Mouse (Mus musculus) MEL (cell line): ENCODE results near the gene Cdk14. TPM values are rescaled to one million over a fixed set of nuclear protein-coding genes. Genes with fewer than 3 reads are reported as not detected.

Experiments used
- DNase-seq: peaks from one replicate; pipeline ENCODE4 v3.0.0; 2011; ENCODE audit warnings: low read depth, low spot score
- H3K27ac ChIP-seq: 2 replicates; pipeline ENCODE4 v1.5.1; 2012; ENCODE audit warnings: low read depth, mild to moderate bottlenecking, control low read depth, low read length, moderate library complexity; ENCODE audit not compliant: control insufficient read depth
- H3K27me3 ChIP-seq, 2 experiments: fragments of 150-350 bp in 1 of 2; sonication (generic) in 1 of 2; 2 replicates each; pipeline ENCODE4 v1.6.1; 2012; ENCODE audit warnings: low read length in 2 of 2, mild to moderate bottlenecking in 2 of 2, improper control_type of control experiment in 1 of 2, moderate library complexity in 1 of 2; ENCODE audit not compliant: insufficient read depth in 2 of 2, control insufficient read depth in 1 of 2
- H3K36me3 ChIP-seq, 2 experiments: 2 replicates each; pipeline ENCODE4 v1.6.1; 2012 to 2014; ENCODE audit warnings: low read length in 2 of 2, improper control_type of control experiment in 1 of 2, inconsistent platforms in 1 of 2, mild to moderate bottlenecking in 1 of 2; ENCODE audit not compliant: insufficient read depth in 2 of 2, control insufficient read depth in 1 of 2
- H3K4me1 ChIP-seq, 2 experiments: fragments of 150-350 bp in 1 of 2; sonication (generic) in 1 of 2; 2 replicates each; pipeline ENCODE4 v1.6.1; 2012; ENCODE audit warnings: low read length in 2 of 2, improper control_type of control experiment in 1 of 2, mild to moderate bottlenecking in 1 of 2; ENCODE audit not compliant: insufficient read depth in 2 of 2, control insufficient read depth in 1 of 2
- H3K4me3 ChIP-seq, 2 experiments: fragments of 150-350 bp in 1 of 2; sonication (generic) in 1 of 2; 2 replicates each; pipeline ENCODE4 v1.5.1; 2012; ENCODE audit warnings: low read depth in 2 of 2, low read length in 2 of 2, mild to moderate bottlenecking in 2 of 2, moderate library complexity in 2 of 2, control low read depth in 1 of 2, improper control_type of control experiment in 1 of 2; ENCODE audit not compliant: control insufficient read depth in 1 of 2, insufficient read depth in 1 of 2
- H3K79me2 ChIP-seq: 2 replicates; pipeline ENCODE4 v1.6.1; 2012; ENCODE audit warnings: mild to moderate bottlenecking, low read length, moderate library complexity; ENCODE audit not compliant: control insufficient read depth, poor library complexity, insufficient read depth
- H3K9ac ChIP-seq: 2 replicates; pipeline ENCODE4 v1.6.1; 2012; ENCODE audit warnings: low read depth, mild to moderate bottlenecking, control low read depth, low read length, moderate library complexity; ENCODE audit not compliant: control insufficient read depth, poor library complexity, severe bottlenecking
- H3K9me3 ChIP-seq: fragments of 150-350 bp; sonication (generic); replicated peaks from 2 replicates; pipeline ENCODE4 v1.6.1; 2012; ENCODE audit warnings: mild to moderate bottlenecking, low read length, improper control_type of control experiment, moderate library complexity; ENCODE audit not compliant: insufficient read depth
- BHLHE40 ChIP-seq: IDR thresholded peaks from 2 replicates; pipeline ENCODE4 v1.6.1; 2012; ENCODE audit warnings: low read depth, mild to moderate bottlenecking, inconsistent platforms, low read length, improper control_type of control experiment, borderline replicate concordance
- CTCF ChIP-seq, 3 experiments: IDR thresholded peaks in 2 of 3; conservative IDR thresholded peaks in 1 of 3; 2 replicates each; pipeline ENCODE4 v1.5.1; 2011 to 2012; ENCODE audit warnings: low read length in 3 of 3, low read depth in 2 of 3, mild to moderate bottlenecking in 2 of 3, improper control_type of control experiment in 1 of 3, inconsistent platforms in 1 of 3, mixed read lengths in 1 of 3, moderate library complexity in 1 of 3; ENCODE audit not compliant: control insufficient read depth in 1 of 3, insufficient read depth in 1 of 3, poor library complexity in 1 of 3, severe bottlenecking in 1 of 3
- JUND ChIP-seq: IDR thresholded peaks from 2 replicates; pipeline ENCODE4 v1.6.1; 2011; ENCODE audit warnings: low read depth, mild to moderate bottlenecking, improper control_type of control experiment, low read length
- KAT2A ChIP-seq: conservative IDR thresholded peaks from 2 replicates; pipeline ENCODE4 v1.6.1; 2012; ENCODE audit warnings: low read depth, low read length, improper control_type of control experiment, inconsistent platforms
- MAFK ChIP-seq: IDR thresholded peaks from 2 replicates; pipeline ENCODE4 v1.6.1; 2011; ENCODE audit warnings: low read depth, mild to moderate bottlenecking, low read length, improper control_type of control experiment, borderline replicate concordance
- NRF1 ChIP-seq: IDR thresholded peaks from 2 replicates; pipeline ENCODE4 v1.6.1; 2014; ENCODE audit warnings: low read depth, mild to moderate bottlenecking, inconsistent platforms, low read length, improper control_type of control experiment, moderate library complexity; ENCODE audit not compliant: poor library complexity, insufficient read depth, severe bottlenecking
- POLR2AphosphoS2 ChIP-seq: IDR thresholded peaks from 2 replicates; pipeline ENCODE4 v1.6.1; 2011; ENCODE audit warnings: low read length, improper control_type of control experiment
- POLR2AphosphoS5 ChIP-seq: IDR thresholded peaks from 2 replicates; pipeline ENCODE4 v1.6.1; 2012; ENCODE audit warnings: low read depth, borderline replicate concordance, mild to moderate bottlenecking, inconsistent platforms, low read length, moderate library complexity, mixed read lengths
- TAL1 ChIP-seq: IDR thresholded peaks from 2 replicates; pipeline ENCODE4 v1.6.1; 2012; ENCODE audit warnings: mild to moderate bottlenecking, inconsistent platforms, low read length, moderate library complexity, mixed read lengths
- USF1 ChIP-seq: IDR thresholded peaks from 2 replicates; pipeline ENCODE4 v1.6.1; 2014; ENCODE audit warnings: low read depth, mild to moderate bottlenecking, inconsistent platforms, low read length, improper control_type of control experiment, moderate library complexity
- ZC3H11A ChIP-seq: IDR thresholded peaks from 2 replicates; pipeline ENCODE4 v1.6.1; 2012; ENCODE audit warnings: low read depth, mild to moderate bottlenecking, inconsistent platforms, low read length, improper control_type of control experiment
- polyA plus RNA-seq, 2 experiments: library from polyadenylated mRNA; stranded (reverse) in 1 of 2; unstranded in 1 of 2; fragments of >175 nt in 1 of 2; fragments of >200 nt in 1 of 2; gene quantifications; 2 replicates each; pipeline versions ENCODE4 v1.2.1 to v1.2.4; 2012; ENCODE audit warnings: low replicate concordance in 2 of 2, low read depth in 1 of 2; ENCODE audit not compliant: insufficient read length in 2 of 2, insufficient read depth in 1 of 2, missing spikeins in 1 of 2
- total RNA-seq: library from RNA; depleted of rRNA; stranded (reverse); fragments of 300-350 nt; gene quantifications from 2 replicates; pipeline ENCODE4 v1.2.3, GENCODE M21; 2012

Gene Cdk14
- total and polyA plus RNA-seq, 3 experiments = not detected

DNA sequence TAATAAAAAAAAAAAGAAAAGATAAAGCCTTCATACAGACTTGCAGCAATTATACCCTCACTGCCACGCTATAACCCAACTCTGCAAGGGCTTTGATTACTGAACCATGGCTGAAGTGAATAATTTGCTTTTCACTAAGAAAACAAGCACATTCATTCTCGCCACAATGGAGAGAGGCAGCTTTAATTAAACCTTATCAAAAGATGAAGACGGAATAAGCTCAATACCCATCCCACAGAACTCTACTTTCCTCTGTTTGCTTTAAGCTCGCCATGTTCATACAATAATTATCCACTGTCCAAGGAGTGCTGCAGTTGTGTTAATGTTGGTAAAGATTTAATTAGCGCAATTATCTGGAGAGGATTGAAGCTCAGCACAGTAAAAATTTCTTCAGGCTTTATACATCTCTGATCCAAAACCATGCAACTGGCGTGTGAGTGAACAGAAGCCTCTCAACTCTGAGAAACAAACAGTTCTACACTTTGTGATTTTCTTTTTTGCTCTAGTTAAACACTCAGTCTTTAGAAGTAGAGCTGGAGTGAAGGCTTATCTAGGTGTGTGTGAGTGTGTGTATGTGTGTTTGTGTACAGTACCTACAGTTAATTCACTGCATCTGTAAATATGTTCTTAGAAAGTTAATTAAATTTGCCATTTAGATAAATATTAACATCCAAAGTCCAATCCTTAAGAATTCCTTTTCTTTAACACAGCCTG is 552.1 kb downstream of the Cdk14 start:
- H3K79me2 ChIP-seq = no peaks in the 10 kb centered on the region
- H3K27ac ChIP-seq = no peak overlapping the region
- no peaks in the 10 kb centered on the region for H3K36me3 ChIP-seq
- no peak for DNase-seq
- no peak overlapping the region for H3K4me3 ChIP-seq
- no peaks in the 10 kb centered on the region for H3K27me3 ChIP-seq
- TF ChIP-seq KAT2A = no peak
- no peaks in the 10 kb centered on the region for H3K4me1 ChIP-seq
- no peaks in the 10 kb centered on the region for H3K9me3 ChIP-seq
- H3K9ac ChIP-seq = no peak overlapping the region

DNA sequence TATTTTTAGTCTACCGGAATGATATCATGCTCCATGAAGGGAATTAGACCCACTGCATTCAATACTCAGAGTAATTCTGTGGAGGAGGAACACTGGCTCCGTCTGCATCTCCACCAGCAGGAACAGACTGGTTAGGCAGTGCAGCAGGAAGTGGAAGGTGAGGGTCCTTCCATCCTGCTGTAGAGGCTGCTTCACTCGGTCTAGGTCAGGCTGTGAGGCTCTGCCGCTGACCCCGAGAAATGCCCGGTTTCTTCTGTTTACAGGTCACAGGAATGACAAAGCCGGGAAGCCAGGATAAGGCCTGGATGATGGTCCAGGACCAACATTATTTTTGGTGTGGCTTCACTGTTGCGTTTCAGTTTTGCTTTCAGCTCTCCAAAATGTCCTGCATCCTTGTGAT is 553.2 kb downstream of the Cdk14 start:
- Histone ChIP-seq H3K9ac (no peak overlapping the region), H3K4me3 (no peak overlapping the region), H3K9me3 (no peaks in the 10 kb centered on the region), H3K4me1 (no peaks in the 10 kb centered on the region), H3K27ac (no peak overlapping the region), H3K36me3 (no peaks in the 10 kb centered on the region), H3K79me2 (no peaks in the 10 kb centered on the region), H3K27me3 (no peaks in the 10 kb centered on the region)
- TF ChIP-seq USF1 = no peak
- TF ChIP-seq POLR2AphosphoS5 = no peak
- no peak for DNase-seq

DNA sequence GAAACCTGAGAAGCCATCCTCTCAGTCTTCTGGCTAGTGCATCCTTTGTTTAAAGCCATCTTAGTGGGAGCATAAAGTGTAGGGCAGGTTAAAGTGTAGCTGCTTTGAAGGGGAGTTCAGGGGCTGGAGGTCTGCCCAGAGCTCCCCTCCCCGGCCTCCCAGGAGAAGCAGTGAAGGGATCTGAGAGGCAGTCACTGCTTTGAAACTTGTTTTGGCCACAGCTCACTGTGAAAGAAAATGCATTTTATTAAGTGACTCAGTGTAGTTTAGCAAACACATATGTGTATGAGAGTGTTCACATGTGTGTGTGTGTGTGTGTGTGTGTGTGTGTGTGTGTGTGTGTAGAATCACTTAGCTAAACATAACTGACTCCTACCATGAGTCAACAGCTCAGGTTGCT is 554.0 kb downstream of the Cdk14 start:
- Histone ChIP-seq H3K4me1 (no peaks in the 10 kb centered on the region), H3K79me2 (no peaks in the 10 kb centered on the region), H3K9me3 (no peaks in the 10 kb centered on the region), H3K27ac (no peak overlapping the region), H3K9ac (no peak overlapping the region), H3K27me3 (no peaks in the 10 kb centered on the region)
- DNase-seq = no peak
- TF ChIP-seq TAL1 (no peak), NRF1 (no peak), POLR2AphosphoS2 (no peak), JUND (no peak), CTCF (IDR thresholded peaks at IDR 0.05 in 2 of 3, conservative IDR thresholded peaks at IDR 0.05 in 1 of 3; ENCODE audit: control insufficient read depth in 1 of 3, insufficient read depth in 1 of 3, low read depth in 2 of 3, low read length in 3 of 3, poor library complexity in 1 of 3, severe bottlenecking in 1 of 3) (no peak), ZC3H11A (no peak), BHLHE40 (no peak), MAFK (no peak)
- TF ChIP-seq, all 39 proteins: peak for 0
- Histone ChIP-seq H3K4me3 (no peak overlapping the region), H3K36me3 (no peaks in the 10 kb centered on the region)
